Mouse (Mus musculus) cerebellum, postnatal 4 days (tissue): ENCODE measurements around the gene Dap.

Experiments
- DNase-seq, 2 experiments: peaks; one replicate each; pipeline ENCODE4 v3.0.0; 2022; ENCODE audit warnings: low spot score in 2 of 2, mixed read lengths in 1 of 2

Dap gene

GRCm38 (mm10) chr15:31264827-31265226 lies 40.7 kb downstream of the Dap start:
- DNase-seq, result peak; percentile 82 to 87

GRCm38 (mm10) chr15:31265404-31265803 lies 41.3 kb downstream of the Dap start:
- DNase-seq, result no peak

GRCm38 (mm10) chr15:31265845-31266244 lies 41.7 kb downstream of the Dap start:
- DNase-seq, result no peak

GRCm38 (mm10) chr15:31268148-31268547 lies 44.0 kb downstream of the Dap start:
- no peak for DNase-seq

- DNase-seq, result no peak
Measured at GRCm38 (mm10) chr15:31269558-31269957, 45.4 kb downstream of the Dap start.

- peak in 1 of 2 experiments; percentile 35 for DNase-seq
Measured at GRCm38 (mm10) chr15:31272695-31273094, 48.6 kb downstream of the Dap start.

- DNase-seq, result no peak
Measured at GRCm38 (mm10) chr15:31273509-31273908, 49.4 kb downstream of the Dap start.

- DNase-seq, result no peak
Measured at GRCm38 (mm10) chr15:31278090-31278489, 54.0 kb downstream of the Dap start.

- DNase-seq, result no peak
Measured at GRCm38 (mm10) chr15:31279120-31279519, 55.0 kb downstream of the Dap start.

- no peak for DNase-seq
Measured at GRCm38 (mm10) chr15:31279577-31280004, 55.5 kb downstream of the Dap start.

- no peak for DNase-seq
Measured at GRCm38 (mm10) chr15:31280059-31280458, 55.9 kb downstream of the Dap start.

GRCm38 (mm10) chr15:31280683-31281082 lies 56.6 kb downstream of the Dap start:
- DNase-seq, result no peak

- DNase-seq, result no peak
Measured at GRCm38 (mm10) chr15:31281830-31282229, 57.7 kb downstream of the Dap start.

GRCm38 (mm10) chr15:31282353-31282752 lies 58.2 kb downstream of the Dap start:
- DNase-seq, result no peak

GRCm38 (mm10) chr15:31284142-31284541 lies 60.0 kb downstream of the Dap start:
- peak in 1 of 2 experiments; percentile 36 for DNase-seq

GRCm38 (mm10) chr15:31284922-31285631 lies 61.0 kb downstream of the Dap start:
- DNase-seq, result no peak

GRCm38 (mm10) chr15:31285695-31286094 lies 61.6 kb downstream of the Dap start:
- no peak for DNase-seq

- no peak for DNase-seq
Measured at GRCm38 (mm10) chr15:31292627-31293026, 68.5 kb downstream of the Dap start.

- DNase-seq, result no peak
Measured at GRCm38 (mm10) chr15:31294311-31294710, 70.2 kb downstream of the Dap start.

- no peak for DNase-seq
Measured at GRCm38 (mm10) chr15:31296882-31297776, 73.0 kb downstream of the Dap start.

GRCm38 (mm10) chr15:31297777-31298137 lies 73.6 kb downstream of the Dap start:
- DNase-seq, result no peak

GRCm38 (mm10) chr15:31299258-31299917 lies 75.3 kb downstream of the Dap start:
- no peak for DNase-seq
